Mouse (Mus musculus) kidney, adult 2 months (tissue): ENCODE measurements around the gene Fus. TPM values are rescaled to one million over a fixed set of nuclear protein-coding genes. Genes with fewer than 3 reads are reported as not detected.

Experiments
- DNase-seq: peaks from one replicate; pipeline ENCODE4 v3.0.0; 2021
- H3K27ac ChIP-seq: fragments of 200-500 bp; 2 replicates; pipeline ENCODE4 v1.5.1; 2012; ENCODE audit warnings: low read depth, low read length, control low read depth, inconsistent platforms; ENCODE audit not compliant: insufficient read depth
- H3K27me3 ChIP-seq: fragments of 200-500 bp; replicated peaks from 2 replicates; pipeline ENCODE4 v1.6.1; 2012; ENCODE audit warnings: mild to moderate bottlenecking, moderate library complexity, low read length, inconsistent platforms; ENCODE audit not compliant: control insufficient read depth, insufficient read depth
- H3K36me3 ChIP-seq: fragments of 200-500 bp; 2 replicates; pipeline ENCODE4 v1.6.1; 2012; ENCODE audit warnings: mild to moderate bottlenecking, moderate library complexity, low read length, inconsistent platforms; ENCODE audit not compliant: control insufficient read depth, insufficient read depth
- H3K4me1 ChIP-seq: fragments of 200-500 bp; 2 replicates; pipeline ENCODE4 v1.6.1; 2011; ENCODE audit warnings: low read length; ENCODE audit not compliant: control insufficient read depth, insufficient read depth
- H3K4me3 ChIP-seq: fragments of 200-500 bp; 2 replicates; pipeline ENCODE4 v1.5.1; 2011; ENCODE audit warnings: mild to moderate bottlenecking, low read depth, low read length, control low read depth; ENCODE audit not compliant: insufficient read depth
- CTCF ChIP-seq: fragments of 200-500 bp; conservative IDR thresholded peaks from 2 replicates; pipeline ENCODE4 v1.5.1; 2011; ENCODE audit warnings: low read depth, mild to moderate bottlenecking, control low read depth, low read length, moderate library complexity, mixed read lengths; ENCODE audit not compliant: insufficient read depth, insufficient read length
- POLR2A ChIP-seq: fragments of 200-500 bp; IDR thresholded peaks from one replicate; pipeline ENCODE4 v1.6.1; 2011; ENCODE audit warnings: low read depth, low read length, control low read depth
- WGBS: fragments of 180-500 bp; shearing (Covaris S2); methylation state at CpG from one replicate; pipeline ENCODE4 v1.1.7; 2018; 5-methylcytosine and 5-hydroxymethylcytosine counted together
- polyA plus RNA-seq: library from polyadenylated mRNA; depleted of rRNA; stranded (reverse); fragments of >200 nt; gene quantifications from 2 replicates; pipeline ENCODE4 v1.2.3, GENCODE M21; 2012

Gene Fus
- polyA plus RNA-seq, 1 experiment, result 196 TPM

GRCm38 (mm10) chr7:128018275-128018674 lies 51.0 kb downstream of the Fus start:
- H3K4me3 ChIP-seq, result no peak overlapping the region
- no peaks in the 10 kb centered on the region for H3K4me1 ChIP-seq
- TF ChIP-seq POLR2A (no peak), CTCF (no peak)
- WGBS, result 82% methylated on average over 3 of the region's 3 CpGs
- no peak for DNase-seq
- no peaks in the 10 kb centered on the region for H3K27me3 ChIP-seq
- H3K27ac ChIP-seq, result no peak overlapping the region
- no peaks in the 10 kb centered on the region for H3K36me3 ChIP-seq

- no peaks in the 10 kb centered on the region for H3K4me1 ChIP-seq
- no peak overlapping the region for H3K27ac ChIP-seq
- 43% methylated on average over 2 of the region's 2 CpGs for WGBS
- no peak for DNase-seq
- no peaks in the 10 kb centered on the region for H3K27me3 ChIP-seq
- no peak overlapping the region for H3K4me3 ChIP-seq
- TF ChIP-seq CTCF, result no peak
- TF ChIP-seq POLR2A, result no peak
- no peaks in the 10 kb centered on the region for H3K36me3 ChIP-seq
These were observed 51.9 kb downstream of the Fus start for GRCm38 (mm10) chr7:128019187-128019586.

DNA sequence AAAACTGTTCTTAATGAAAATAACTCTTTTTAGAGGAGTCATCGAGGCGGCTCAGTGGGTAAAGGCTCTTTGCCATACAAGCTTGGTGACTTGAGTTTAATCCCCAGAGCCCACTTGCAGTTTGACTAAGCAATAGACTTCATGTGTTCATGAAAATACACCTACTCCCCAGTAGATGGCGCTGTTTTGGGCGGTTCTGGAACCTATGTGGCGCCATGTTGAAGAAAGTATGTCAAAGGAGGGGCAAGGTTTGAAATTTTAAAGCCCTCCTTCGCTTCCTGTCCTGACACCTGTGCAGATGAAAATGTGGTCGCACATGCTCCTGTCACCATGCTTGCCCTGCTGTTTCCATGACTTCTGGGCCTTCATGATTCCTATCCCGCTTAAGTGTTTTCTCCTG lies 55.7 kb downstream of the Fus start:
- DNase-seq, result no peak
- 67% methylated on average over 8 of the region's 8 CpGs for WGBS
- Histone ChIP-seq H3K4me1 (no peaks in the 10 kb centered on the region), H3K27me3 (no peaks in the 10 kb centered on the region), H3K27ac (no peak overlapping the region), H3K36me3 (no peaks in the 10 kb centered on the region), H3K4me3 (no peak overlapping the region)
- TF ChIP-seq POLR2A (no peak), CTCF (peak; percentile 29; the same call in 1 of the 2 replicates)

GRCm38 (mm10) chr7:128023565-128023964 lies 56.3 kb downstream of the Fus start:
- no peaks in the 10 kb centered on the region for H3K4me1 ChIP-seq
- no peak overlapping the region for H3K4me3 ChIP-seq
- no peak for TF ChIP-seq POLR2A
- TF ChIP-seq CTCF, result no peak
- no peaks in the 10 kb centered on the region for H3K36me3 ChIP-seq
- H3K27me3 ChIP-seq, result no peaks in the 10 kb centered on the region
- no peak for DNase-seq
- H3K27ac ChIP-seq, result no peak overlapping the region
- WGBS, result 88% methylated on average over 4 of the region's 4 CpGs

- Histone ChIP-seq H3K27ac (no peak overlapping the region), H3K4me1 (no peaks in the 10 kb centered on the region), H3K4me3 (no peak overlapping the region), H3K27me3 (no peaks in the 10 kb centered on the region), H3K36me3 (no peaks in the 10 kb centered on the region)
- no peak for DNase-seq
- 89% methylated on average over 9 of the region's 9 CpGs for WGBS
- TF ChIP-seq POLR2A (no peak), CTCF (no peak)
These were observed 57.1 kb downstream of the Fus start for GRCm38 (mm10) chr7:128024364-128024763.

DNA sequence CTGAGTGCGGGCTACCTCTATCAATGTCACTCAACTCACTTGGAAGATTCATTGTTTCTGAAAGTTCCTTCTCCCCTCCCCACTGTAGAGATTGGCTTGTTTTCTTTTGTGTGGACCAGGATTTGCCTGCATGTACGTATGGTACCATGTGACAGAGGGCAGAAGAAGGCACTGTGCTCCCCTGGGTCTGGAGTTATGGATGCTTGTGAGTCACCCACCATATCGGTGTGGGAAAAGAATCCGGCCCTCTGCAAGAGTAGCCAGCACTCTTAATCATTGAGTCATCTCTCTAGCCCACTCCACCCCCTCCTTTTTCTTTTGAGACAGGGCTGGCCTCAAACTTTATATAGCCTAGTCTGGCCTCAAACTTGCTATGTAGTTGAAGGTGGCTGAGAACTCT lies 57.7 kb downstream of the Fus start:
- DNase-seq, result no peak
- H3K27ac ChIP-seq, result no peak overlapping the region
- TF ChIP-seq CTCF, result no peak
- TF ChIP-seq POLR2A, result no peak
- 72% methylated on average over 4 of the region's 4 CpGs for WGBS
- no peaks in the 10 kb centered on the region for H3K4me1 ChIP-seq
- H3K36me3 ChIP-seq, result no peaks in the 10 kb centered on the region
- no peaks in the 10 kb centered on the region for H3K27me3 ChIP-seq
- no peak overlapping the region for H3K4me3 ChIP-seq

DNA sequence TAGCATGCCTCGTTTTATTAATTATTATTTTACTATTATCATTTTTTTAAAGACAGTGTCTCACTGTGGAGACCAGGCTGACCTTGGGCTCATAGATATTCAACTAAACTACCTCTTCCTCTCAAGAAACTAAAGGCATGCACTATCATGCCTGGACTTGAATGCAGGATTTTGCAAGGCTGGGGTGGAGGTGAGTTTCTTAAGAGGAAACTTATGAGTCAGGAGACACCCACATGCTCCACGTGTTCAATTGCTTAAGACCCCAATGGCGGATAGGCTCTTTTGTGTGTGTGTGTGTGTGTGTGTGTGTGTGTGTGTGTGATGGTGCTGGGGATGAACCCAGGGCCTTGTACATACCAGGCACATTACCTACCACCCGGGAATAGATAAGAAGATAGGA lies 58.1 kb downstream of the Fus start:
- no peak overlapping the region for H3K27ac ChIP-seq
- DNase-seq, result no peak
- WGBS, result 81% methylated on average over 4 of the region's 4 CpGs
- no peaks in the 10 kb centered on the region for H3K4me1 ChIP-seq
- no peak overlapping the region for H3K4me3 ChIP-seq
- no peaks in the 10 kb centered on the region for H3K36me3 ChIP-seq
- no peaks in the 10 kb centered on the region for H3K27me3 ChIP-seq
- TF ChIP-seq POLR2A (no peak), CTCF (no peak)

GRCm38 (mm10) chr7:128031403-128031976 lies 64.2 kb downstream of the Fus start:
- H3K27ac ChIP-seq, result no peak overlapping the region
- H3K27me3 ChIP-seq, result no peaks in the 10 kb centered on the region
- no peak for TF ChIP-seq POLR2A
- no peak for TF ChIP-seq CTCF
- H3K4me3 ChIP-seq, result no peak overlapping the region
- no peaks in the 10 kb centered on the region for H3K4me1 ChIP-seq
- peak; percentile 33 for DNase-seq
- 52% methylated on average over 9 of the region's 9 CpGs for WGBS
- no peaks in the 10 kb centered on the region for H3K36me3 ChIP-seq
